Comparison of ENCODE assay signal across 8 mouse cellular contexts in genomic region chr10:11343205-11344141, GRCm38 (mm10). TPM values are rescaled to one million over a fixed set of nuclear protein-coding genes. Genes with fewer than 3 reads are reported as not detected.
DNase-seq lines count a peak whose midpoint lies in the region; ATAC-seq and TF ChIP-seq lines count a peak whose summit lies in the region.

Gene Epm2a, plus strand, starts transcription at chr10:11343404.

- peak; percentile 63 for DNase-seq in B cell, adult 2 months
- peak; percentile 90 for DNase-seq in brain, embryonic 14.5 days (ENCODE audit: low read depth)
- DNase-seq in kidney, postnatal 10 days = peak; percentile 92
- peak; percentile 64 for DNase-seq in naive thymus-derived CD4-positive, alpha-beta T cell, adult 2 months (ENCODE audit: low read depth)
- peak; percentile 55 for DNase-seq in splenic B cell, adult 2 months (ENCODE audit: low read depth, low spot score)

- peak within 1 kb of the TSS; percentile 99 for H3K27ac ChIP-seq in heart, embryonic 13.5 days (replicated peaks)
- H3K27ac ChIP-seq in liver, embryonic 12.5 days = peak within 1 kb of the TSS; percentile 84

- peak within 1 kb of the TSS; percentile 75 for H3K4me2 ChIP-seq in heart, embryonic 13.5 days
- H3K4me2 ChIP-seq in liver, embryonic 12.5 days = peak within 1 kb of the TSS; percentile 92

- H3K36me3 ChIP-seq in heart, embryonic 13.5 days = no peaks in the 10 kb centered on the region
- H3K36me3 ChIP-seq in liver, embryonic 12.5 days = no peaks in the 10 kb centered on the region
- H3K36me3 ChIP-seq in splenic B cell, adult 2 months (ENCODE audit: control insufficient read depth, insufficient read depth, low read length, poor library complexity, severe bottlenecking) = no peaks in the 10 kb centered on the region

- no peak for TF ChIP-seq CTCF in brain, embryonic 14.5 days (IDR thresholded peaks at IDR 0.05; ENCODE audit: borderline replicate concordance, extremely low read depth, insufficient read depth, insufficient read length)

- H3K9me3 ChIP-seq in heart, embryonic 13.5 days = no peaks in the 10 kb centered on the region
- H3K9me3 ChIP-seq in liver, embryonic 12.5 days (replicated peaks) = no peaks in the 10 kb centered on the region

- ATAC-seq in erythroid progenitor cell, adult 5-6 weeks (replicated peaks; ENCODE audit: low FRiP score, poor library complexity, severe bottlenecking) = peak; percentile 96
- ATAC-seq in heart, embryonic 13.5 days (ENCODE audit: extremely low read depth, insufficient number of reproducible peaks, low FRiP score, low TSS enrichment) = peak; percentile 77
- ATAC-seq in liver, embryonic 12.5 days = peak; percentile 97

- peak within 1 kb of the TSS; percentile 94 for H3K9ac ChIP-seq in heart, embryonic 13.5 days
- H3K9ac ChIP-seq in liver, embryonic 12.5 days = peak within 1 kb of the TSS; percentile 86

- H3K27me3 ChIP-seq in heart, embryonic 13.5 days (replicated peaks) = no peaks in the 10 kb centered on the region
- no peaks in the 10 kb centered on the region for H3K27me3 ChIP-seq in liver, embryonic 12.5 days (replicated peaks)
- peaks cover 2% of the 10 kb centered on the region; the same call in 1 of the 2 replicates for H3K27me3 ChIP-seq in splenic B cell, adult 2 months (ENCODE audit: control insufficient read depth, insufficient read depth, low read length, poor library complexity, severe bottlenecking)

- under 1% methylated on average over 102 of the region's 106 CpGs for WGBS in heart, embryonic 13.5 days
- WGBS in liver, embryonic 12.5 days (ENCODE audit: insufficient replicate concordance) = under 1% methylated on average over 99 of the region's 106 CpGs

- peak; percentile 27 for TF ChIP-seq POLR2A in brain, embryonic 14.5 days (IDR thresholded peaks at IDR 0.05; ENCODE audit: borderline replicate concordance, extremely low read depth, insufficient read depth, insufficient read length, poor library complexity, severe bottlenecking)

- peaks cover 11% of the 10 kb centered on the region for H3K4me1 ChIP-seq in heart, embryonic 13.5 days
- H3K4me1 ChIP-seq in liver, embryonic 12.5 days = peaks cover 19% of the 10 kb centered on the region

- peak within 1 kb of the TSS; percentile 78 for H3K4me3 ChIP-seq in heart, embryonic 13.5 days
- H3K4me3 ChIP-seq in liver, embryonic 12.5 days = peak within 1 kb of the TSS; percentile 77

RNA-seq across cellular contexts. Expression of gene Epm2a, which starts in this region (rescaled TPM):
- 3.7 and 6.5 TPM in 2 replicates for polyA plus RNA-seq in brain, embryonic 14.5 days (2012; rRNA removed)
- total RNA-seq in erythroid progenitor cell, adult 5-6 weeks (2015; ENCODE audit: low replicate concordance) = 0.42 and 1.1 TPM in 2 replicates
- total RNA-seq in erythroid progenitor cell, adult 5-6 weeks (2017; ENCODE audit: low replicate concordance) = 1.0 TPM in 1 of 2 replicates, not detected in the other
- 0.82 and 0.99 TPM in 2 replicates for polyA plus RNA-seq in heart, embryonic 13.5 days (2015; fragmentation: Nextera tagmentation; extraction: Ambion mirVana)
- 0.13 and 0.43 TPM in 2 replicates for polyA plus RNA-seq in liver, embryonic 12.5 days (2016; fragmentation: Nextera tagmentation; extraction: Ambion mirVana)

Comparison
In these comparisons a context has a peak if more than half of its experiments do, and no peak if none do; other contexts are left out.
1. Peak in every context shown above with its lines: DNase-seq, ATAC-seq, H3K4me3 ChIP-seq and H3K27ac ChIP-seq.
2. Peak in ATAC-seq, H3K4me3 ChIP-seq, H3K27ac ChIP-seq, H3K9ac ChIP-seq and H3K4me2 ChIP-seq in heart, embryonic 13.5 days; RNA of the gene not detected or under 1 TPM.
3. Peak in ATAC-seq, H3K4me3 ChIP-seq, H3K27ac ChIP-seq, H3K9ac ChIP-seq and H3K4me2 ChIP-seq in liver, embryonic 12.5 days; RNA of the gene not detected or under 1 TPM.